Mouse (Mus musculus): ENCODE measurements around the gene Ptrhd1. TPM values are rescaled to one million over a fixed set of nuclear protein-coding genes. Genes with fewer than 3 reads are reported as not detected.
"Not testable (repeated sequence)": the region's sequence is repeated elsewhere in the genome, so short reads cannot be mapped to it uniquely, and the experiment has no call there.

Ptrhd1 gene
- polyA plus RNA-seq, 1 experiment from 2014 or later = 6.2 TPM

DNA sequence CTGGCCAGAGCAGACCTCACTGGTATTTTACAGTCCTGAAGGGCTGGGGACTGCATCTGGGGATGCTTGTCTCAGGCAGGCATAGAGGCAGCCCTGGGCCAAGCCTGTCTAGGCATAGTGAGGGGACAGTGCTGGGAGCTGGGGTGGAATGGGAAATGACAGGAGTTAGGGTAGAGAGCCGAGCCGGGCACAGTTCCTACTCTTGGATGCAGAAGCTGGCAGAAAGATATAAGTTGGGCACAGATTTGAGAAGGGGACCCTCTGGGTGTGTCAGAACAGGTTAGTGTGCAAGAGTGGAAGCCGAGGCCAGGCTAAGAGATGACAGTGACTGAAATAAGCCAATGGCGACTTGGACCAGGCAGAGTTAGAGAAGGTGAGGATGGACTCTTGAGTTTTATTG is 31.6 kb upstream of the Ptrhd1 start:
- Histone ChIP-seq H3K9ac (no peak overlapping the region), H3K27ac (no peak overlapping the region), H3K9me3 (no peaks in the 10 kb centered on the region), H3K36me3 (peaks cover 16% of the 10 kb centered on the region; the same call in 1 of the 2 replicates), H3K4me3 (no peak overlapping the region), H3K4me2 (no peak overlapping the region), H3K27me3 (no peaks in the 10 kb centered on the region), H3K4me1 (no peaks in the 10 kb centered on the region)
- ATAC-seq (ENCODE audit: borderline replicate concordance, extremely low read depth, low FRiP score, low TSS enrichment) = no peak
- 91% methylated on average over 4 of the region's 4 CpGs for WGBS

- no peak for ATAC-seq (ENCODE audit: borderline replicate concordance, extremely low read depth, low FRiP score, low TSS enrichment)
- Histone ChIP-seq H3K9ac (no peak overlapping the region), H3K4me3 (no peak overlapping the region), H3K4me2 (no peak overlapping the region), H3K9me3 (no peaks in the 10 kb centered on the region), H3K4me1 (no peaks in the 10 kb centered on the region), H3K27ac (no peak overlapping the region), H3K27me3 (no peaks in the 10 kb centered on the region), H3K36me3 (peaks cover 28% of the 10 kb centered on the region)
- WGBS = 93% methylated on average over 11 of the region's 11 CpGs
Observed at GRCm38 (mm10) chr12:4206106-4206505, 27.7 kb upstream of the Ptrhd1 start.

DNA sequence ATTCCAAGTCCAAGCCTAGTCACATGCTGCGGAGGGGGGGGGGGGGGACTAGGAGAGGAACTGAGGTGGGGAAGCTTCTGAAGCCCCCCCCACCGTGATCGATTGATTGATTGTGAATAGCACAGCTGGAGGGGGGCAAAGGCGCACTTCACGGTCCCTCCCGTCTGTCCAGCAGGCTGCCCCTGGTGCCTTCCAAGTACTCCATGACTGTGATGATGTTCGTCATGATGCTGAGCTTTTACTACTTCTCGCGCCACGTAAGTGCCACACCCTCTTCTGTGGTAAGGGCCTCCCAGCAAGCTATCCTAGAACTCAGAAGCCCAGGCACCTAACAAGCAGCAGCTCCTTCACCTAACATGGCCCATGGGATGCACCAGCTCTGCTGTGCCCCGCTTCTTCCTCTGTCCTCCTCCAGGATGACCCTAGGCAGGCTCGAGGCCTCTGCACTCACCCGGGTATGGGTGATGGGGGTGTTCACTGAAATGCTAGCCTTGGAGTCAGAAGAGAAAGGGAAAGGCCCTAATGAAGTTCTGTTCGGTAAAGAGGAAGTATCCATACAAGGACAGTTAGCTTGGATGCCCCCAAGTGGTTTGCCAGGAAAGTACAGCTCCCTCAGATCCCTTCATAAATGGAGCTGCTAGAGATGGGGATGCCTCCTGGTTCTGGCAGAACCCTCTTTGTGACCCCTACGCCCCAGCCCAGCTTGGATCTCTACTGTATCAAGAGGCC is 25.3 kb upstream of the Ptrhd1 start:
- WGBS = 79% methylated on average over 15 of the region's 15 CpGs
- peaks cover 50% of the 10 kb centered on the region for H3K36me3 ChIP-seq

DNA sequence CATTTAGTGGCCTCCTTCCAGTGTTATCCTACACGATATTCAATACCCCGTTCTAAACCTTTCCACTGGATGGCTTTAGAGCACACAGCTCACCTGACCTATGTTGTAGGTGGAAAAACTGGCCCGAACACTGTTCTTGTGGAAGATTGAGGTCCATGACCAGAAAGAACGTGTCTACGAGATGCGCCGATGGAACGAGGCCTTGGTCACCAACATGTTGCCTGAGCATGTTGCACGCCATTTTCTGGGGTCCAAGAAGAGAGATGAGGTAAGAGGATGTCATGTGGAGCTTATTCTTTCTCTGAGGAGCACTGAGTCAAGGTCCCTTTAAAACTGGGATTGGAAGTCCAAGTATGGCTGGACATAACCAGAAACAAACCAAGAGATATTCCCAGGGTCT is 24.6 kb upstream of the Ptrhd1 start:
- H3K4me3 ChIP-seq = no peak overlapping the region
- H3K36me3 ChIP-seq = peaks cover 57% of the 10 kb centered on the region
- H3K27me3 ChIP-seq = no peaks in the 10 kb centered on the region
- H3K9me3 ChIP-seq = no peaks in the 10 kb centered on the region
- H3K4me2 ChIP-seq = no peak overlapping the region
- no peak for ATAC-seq (ENCODE audit: borderline replicate concordance, extremely low read depth, low FRiP score, low TSS enrichment)
- no peak overlapping the region for H3K27ac ChIP-seq
- no peak overlapping the region for H3K9ac ChIP-seq
- 94% methylated on average over 9 of the region's 9 CpGs for WGBS
- H3K4me1 ChIP-seq = no peaks in the 10 kb centered on the region

More for the DNA sequence above, 25.3 kb upstream of the Ptrhd1 start:
- no peak for ATAC-seq (ENCODE audit: borderline replicate concordance, extremely low read depth, low FRiP score, low TSS enrichment)
- Histone ChIP-seq H3K9ac (no peak overlapping the region), H3K27me3 (no peaks in the 10 kb centered on the region), H3K4me3 (no peak overlapping the region), H3K4me2 (no peak overlapping the region), H3K27ac (no peak overlapping the region), H3K9me3 (no peaks in the 10 kb centered on the region), H3K4me1 (no peaks in the 10 kb centered on the region)

DNA sequence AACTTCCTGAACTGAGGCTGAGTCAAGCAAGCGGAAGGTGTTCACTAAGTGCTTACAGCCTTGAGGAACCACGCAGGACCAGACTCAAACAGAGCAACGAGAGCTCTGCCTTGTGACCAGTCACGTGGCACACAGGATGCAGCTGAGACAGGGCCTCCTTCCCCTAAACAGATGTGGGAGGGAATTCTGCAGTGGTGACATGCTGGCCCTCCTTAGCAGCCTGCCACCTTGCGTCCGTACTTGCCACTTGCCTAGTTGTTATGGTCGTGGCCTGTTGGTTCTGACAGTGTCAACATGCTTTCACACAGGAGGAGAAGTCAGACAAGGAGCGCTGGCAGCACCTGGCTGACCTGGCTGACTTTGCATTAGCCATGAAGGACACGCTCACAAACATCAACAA is 22.7 kb upstream of the Ptrhd1 start:
- H3K4me1 ChIP-seq = no peaks in the 10 kb centered on the region
- no peak overlapping the region for H3K27ac ChIP-seq
- WGBS = 79% methylated on average over 9 of the region's 9 CpGs
- no peak overlapping the region for H3K9ac ChIP-seq
- H3K4me3 ChIP-seq = no peak overlapping the region
- H3K27me3 ChIP-seq = no peaks in the 10 kb centered on the region
- no peaks in the 10 kb centered on the region for H3K9me3 ChIP-seq
- peaks cover 70% of the 10 kb centered on the region for H3K36me3 ChIP-seq
- ATAC-seq (ENCODE audit: borderline replicate concordance, extremely low read depth, low FRiP score, low TSS enrichment) = no peak
- H3K4me2 ChIP-seq = no peak overlapping the region

- no peaks in the 10 kb centered on the region for H3K4me1 ChIP-seq
- no peaks in the 10 kb centered on the region for H3K9me3 ChIP-seq
- no peaks in the 10 kb centered on the region for H3K27me3 ChIP-seq
- 61% methylated on average over 8 of the region's 8 CpGs for WGBS
- no peak overlapping the region for H3K4me3 ChIP-seq
- H3K27ac ChIP-seq = no peak overlapping the region
- ATAC-seq (ENCODE audit: borderline replicate concordance, extremely low read depth, low FRiP score, low TSS enrichment) = no peak
- H3K4me2 ChIP-seq = no peak overlapping the region
- H3K36me3 ChIP-seq = peaks cover 75% of the 10 kb centered on the region
- no peak overlapping the region for H3K9ac ChIP-seq
Observed at GRCm38 (mm10) chr12:4212908-4213307, 20.9 kb upstream of the Ptrhd1 start.

- ATAC-seq (ENCODE audit: borderline replicate concordance, extremely low read depth, low FRiP score, low TSS enrichment) = no peak
- 88% methylated on average over 7 of the region's 7 CpGs for WGBS
- Histone ChIP-seq H3K27ac (no peak overlapping the region), H3K9me3 (no peaks in the 10 kb centered on the region), H3K4me2 (no peak overlapping the region), H3K4me3 (no peak overlapping the region), H3K36me3 (peaks cover 38% of the 10 kb centered on the region), H3K4me1 (peaks cover 17% of the 10 kb centered on the region), H3K9ac (no peak overlapping the region), H3K27me3 (no peaks in the 10 kb centered on the region)
Observed at GRCm38 (mm10) chr12:4230156-4230555, 3.7 kb upstream of the Ptrhd1 start.

DNA sequence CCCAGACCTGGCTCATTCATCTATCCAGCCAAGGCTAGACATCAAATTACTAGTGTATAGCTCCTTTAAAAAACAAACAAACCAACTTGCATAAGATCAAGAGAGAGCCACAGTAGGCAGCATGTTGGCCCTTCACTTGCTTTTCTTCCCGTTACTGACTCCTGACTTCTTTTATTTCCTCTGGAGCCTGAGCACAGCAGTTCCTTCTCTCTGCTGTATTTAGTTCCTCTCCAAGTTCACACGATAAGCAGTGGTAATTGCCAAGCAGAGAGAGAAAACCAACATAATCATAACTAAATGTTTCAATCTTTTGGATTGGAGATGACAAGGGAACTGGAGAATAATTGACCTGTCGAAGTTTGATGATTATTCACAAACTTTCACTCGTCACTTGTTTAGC is 1.1 kb upstream of the Ptrhd1 start:
- H3K4me2 ChIP-seq = peak overlapping the region; percentile 69
- no peak for ATAC-seq (ENCODE audit: borderline replicate concordance, extremely low read depth, low FRiP score, low TSS enrichment)
- peak overlapping the region; percentile 37 for H3K9ac ChIP-seq
- no peaks in the 10 kb centered on the region for H3K27me3 ChIP-seq
- whole genome bisulfite sequencing = 25% methylated on average over 4 of the region's 4 CpGs
- H3K27ac ChIP-seq = no peak overlapping the region
- H3K4me1 ChIP-seq = peaks cover 17% of the 10 kb centered on the region
- H3K36me3 ChIP-seq = peaks cover 21% of the 10 kb centered on the region; the same call in 1 of the 2 replicates
- H3K4me3 ChIP-seq = peak overlapping the region; percentile 81
- no peaks in the 10 kb centered on the region for H3K9me3 ChIP-seq

GRCm38 (mm10) chr12:4237481-4237880 is 3.7 kb downstream of the Ptrhd1 start:
- peaks cover 10% of the 10 kb centered on the region for H3K4me1 ChIP-seq
- H3K27ac ChIP-seq = no peak overlapping the region
- H3K36me3 ChIP-seq = 0 out of 2 replicates have a peak, but pooled peaks cover 4% of the 10 kb centered on the region
- no peak overlapping the region for H3K9ac ChIP-seq
- H3K4me2 ChIP-seq = no peak overlapping the region
- H3K27me3 ChIP-seq = no peaks in the 10 kb centered on the region
- no peaks in the 10 kb centered on the region for H3K9me3 ChIP-seq
- no peak for ATAC-seq (ENCODE audit: borderline replicate concordance, extremely low read depth, low FRiP score, low TSS enrichment)
- 95% methylated on average over 15 of the region's 15 CpGs for WGBS
- H3K4me3 ChIP-seq = no peak overlapping the region

DNA sequence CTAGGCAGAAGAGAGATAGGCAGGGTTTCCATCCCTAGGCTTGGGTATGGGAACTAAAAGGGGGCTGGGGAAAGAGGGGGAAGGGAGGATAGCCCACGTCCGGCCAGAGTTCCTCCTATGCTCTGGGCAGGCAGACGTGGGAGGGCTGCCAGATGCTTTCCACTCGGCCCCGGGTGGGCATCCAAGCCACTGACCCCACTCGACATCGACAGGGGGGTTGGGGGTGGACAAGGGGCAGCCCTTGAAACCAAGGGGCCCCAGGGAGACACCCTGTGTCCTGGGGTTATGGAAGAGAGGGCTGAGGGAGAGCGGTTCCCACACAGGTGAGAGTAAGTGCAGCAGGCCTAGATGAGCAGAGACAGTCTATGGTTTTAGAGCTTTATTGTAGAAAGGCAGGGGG is 6.5 kb downstream of the Ptrhd1 start:
- not testable (repeated sequence) for H3K27ac ChIP-seq; H3K4me3 ChIP-seq; H3K9me3 ChIP-seq; H3K36me3 ChIP-seq; H3K4me1 ChIP-seq; H3K9ac ChIP-seq; H3K27me3 ChIP-seq; H3K4me2 ChIP-seq; ATAC-seq (ENCODE audit: borderline replicate concordance, extremely low read depth, low FRiP score, low TSS enrichment)
- 60% methylated on average over 6 of the region's 8 CpGs for WGBS

DNA sequence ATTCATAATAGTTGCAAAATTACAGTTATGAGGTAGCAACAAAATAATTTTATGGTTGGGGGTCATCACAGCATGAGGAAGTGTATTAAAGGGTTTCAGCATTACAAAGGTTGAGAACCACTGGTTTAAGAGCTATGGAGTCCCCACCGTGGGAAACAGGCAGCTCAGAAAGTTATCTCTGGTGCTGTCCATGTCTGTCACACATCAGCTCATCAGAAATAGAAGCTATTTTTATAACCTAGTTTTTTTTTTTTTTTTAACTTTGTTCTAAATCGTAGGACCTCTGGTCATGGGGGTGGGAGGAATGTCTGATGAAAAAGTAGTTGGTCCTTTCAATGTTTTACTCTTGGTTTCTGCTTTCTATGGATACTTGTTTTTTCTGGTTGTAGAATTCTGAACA is 10.0 kb downstream of the Ptrhd1 start:
- Histone ChIP-seq H3K9ac (no peak overlapping the region), H3K4me3 (no peak overlapping the region), H3K36me3 (no peaks in the 10 kb centered on the region), H3K4me1 (no peaks in the 10 kb centered on the region), H3K27me3 (no peaks in the 10 kb centered on the region), H3K27ac (0 out of 2 replicates have a peak overlapping the region, but pooled peaks have one; percentile 41), H3K4me2 (no peak overlapping the region), H3K9me3 (no peaks in the 10 kb centered on the region)
- no peak for ATAC-seq (ENCODE audit: borderline replicate concordance, extremely low read depth, low FRiP score, low TSS enrichment)
- 38% methylated on average over 2 of the region's 2 CpGs for WGBS

DNA sequence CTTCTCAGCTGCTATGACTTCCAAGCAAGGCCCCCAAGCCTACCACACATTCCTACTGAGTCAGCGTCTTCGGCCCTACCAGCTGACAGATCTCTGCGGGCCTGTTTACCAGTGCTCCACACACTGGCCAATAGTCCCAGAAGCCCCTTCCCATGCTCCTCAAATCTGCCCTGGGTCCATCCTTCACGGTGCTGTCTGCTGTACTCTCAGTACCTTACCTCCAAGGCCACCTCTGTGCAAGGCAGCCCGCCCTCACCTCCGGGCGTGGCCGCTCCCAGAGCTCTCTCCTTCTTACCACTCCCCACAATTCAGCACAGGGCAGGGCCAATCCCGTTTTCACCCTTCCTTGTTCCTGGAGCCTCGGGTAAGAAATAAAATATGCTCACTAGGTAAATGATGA is 11.9 kb downstream of the Ptrhd1 start:
- Histone ChIP-seq H3K27ac (no peak overlapping the region), H3K9ac (no peak overlapping the region), H3K4me3 (no peak overlapping the region), H3K27me3 (no peaks in the 10 kb centered on the region), H3K9me3 (no peaks in the 10 kb centered on the region), H3K36me3 (no peaks in the 10 kb centered on the region), H3K4me1 (no peaks in the 10 kb centered on the region), H3K4me2 (no peak overlapping the region)
- no peak for ATAC-seq (ENCODE audit: borderline replicate concordance, extremely low read depth, low FRiP score, low TSS enrichment)
- WGBS = 76% methylated on average over 10 of the region's 10 CpGs

- Histone ChIP-seq H3K27ac (no peak overlapping the region), H3K9me3 (no peaks in the 10 kb centered on the region), H3K4me3 (no peak overlapping the region), H3K4me1 (no peaks in the 10 kb centered on the region), H3K9ac (no peak overlapping the region), H3K4me2 (no peak overlapping the region), H3K27me3 (no peaks in the 10 kb centered on the region), H3K36me3 (no peaks in the 10 kb centered on the region)
- 76% methylated on average over 6 of the region's 6 CpGs for WGBS
- no peak for ATAC-seq (ENCODE audit: borderline replicate concordance, extremely low read depth, low FRiP score, low TSS enrichment)
Observed at GRCm38 (mm10) chr12:4249786-4250185, 16.0 kb downstream of the Ptrhd1 start.

Data from lung, embryonic 15.5 days (tissue).